Mouse (Mus musculus) olfactory bulb, adult 2 months (tissue): ENCODE results near the gene Dynll1. TPM values are rescaled to one million over a fixed set of nuclear protein-coding genes. Genes with fewer than 3 reads are reported as not detected.
A peak's percentile ranks its signal among the peaks of the same experiment; 100 is the strongest.

ENCODE experiments used
- H3K27ac ChIP-seq: fragments of 200-500 bp; 2 replicates; pipeline ENCODE4 v1.5.1; 2012; ENCODE audit warnings: low read depth, low read length; ENCODE audit not compliant: insufficient read depth
- H3K4me1 ChIP-seq: fragments of 200-500 bp; 2 replicates; pipeline ENCODE4 v1.6.1; 2012; ENCODE audit warnings: low read length; ENCODE audit not compliant: control insufficient read depth, insufficient read depth
- H3K4me3 ChIP-seq: fragments of 200-500 bp; 2 replicates; pipeline ENCODE4 v1.5.1; 2012; ENCODE audit warnings: mild to moderate bottlenecking, low read depth, low read length, moderate library complexity; ENCODE audit not compliant: insufficient read depth
- CTCF ChIP-seq: fragments of 200-500 bp; IDR thresholded peaks from 2 replicates; pipeline ENCODE4 v1.5.1; 2012; ENCODE audit warnings: low read depth, mild to moderate bottlenecking, low read length, moderate library complexity; ENCODE audit not compliant: insufficient read depth
- POLR2A ChIP-seq: fragments of 200-500 bp; IDR thresholded peaks from 2 replicates; pipeline ENCODE4 v1.6.1; 2012; ENCODE audit warnings: mild to moderate bottlenecking, low read depth, low read length, moderate library complexity; ENCODE audit not compliant: insufficient read depth
- WGBS: fragments of 180-500 bp; shearing (Covaris S2); methylation state at CpG from one replicate; pipeline ENCODE4 v1.1.7; 2018; 5-methylcytosine and 5-hydroxymethylcytosine counted together
- polyA plus RNA-seq: library from polyadenylated mRNA; stranded (reverse); fragments of >200 nt; gene quantifications from 2 replicates; pipeline ENCODE4 v1.2.4, GENCODE M21; 2012; ENCODE audit warnings: low replicate concordance; ENCODE audit not compliant: missing spikeins, insufficient read depth, insufficient read length

Gene Dynll1
- polyA plus RNA-seq, 1 experiment = 797 TPM

- TF ChIP-seq CTCF (no peak), POLR2A (no peak)
- H3K4me1 ChIP-seq = peaks cover 14% of the 10 kb centered on the region
- H3K27ac ChIP-seq = no peak overlapping the region
- 62% methylated on average over 9 of the region's 9 CpGs for WGBS
- H3K4me3 ChIP-seq = no peak overlapping the region
Measured at GRCm38 (mm10) chr5:115330955-115331354, 30.2 kb upstream of the Dynll1 start.

GRCm38 (mm10) chr5:115327610-115328548 is 27.1 kb upstream of the Dynll1 start:
- H3K27ac ChIP-seq = 0 out of 2 replicates have a peak overlapping the region, but pooled peaks have one; percentile 23
- peaks cover 14% of the 10 kb centered on the region for H3K4me1 ChIP-seq
- no peak for TF ChIP-seq POLR2A
- TF ChIP-seq CTCF = no peak
- under 1% methylated on average over 53 of the region's 55 CpGs for WGBS
- peak overlapping the region; percentile 57 for H3K4me3 ChIP-seq

GRCm38 (mm10) chr5:115326875-115327609 is 26.2 kb upstream of the Dynll1 start, which contains the start of gene Srsf9:
TSS of gene Srsf9 (plus strand) at chr5:115327177.
- no peak for TF ChIP-seq CTCF
- peak; percentile 81 for TF ChIP-seq POLR2A
- under 1% methylated on average over 90 of the region's 97 CpGs for WGBS
- Histone ChIP-seq H3K4me3 (peak within 1 kb of the TSS; percentile 57), H3K4me1 (peaks cover 14% of the 10 kb centered on the region), H3K27ac (peak within 1 kb of the TSS; percentile 95)

GRCm38 (mm10) chr5:115326256-115326831 is 25.5 kb upstream of the Dynll1 start:
- H3K27ac ChIP-seq = peak overlapping the region; percentile 40
- WGBS = 22% methylated on average over 11 of the region's 11 CpGs
- H3K4me1 ChIP-seq = peaks cover 14% of the 10 kb centered on the region
- H3K4me3 ChIP-seq = peak overlapping the region; percentile 57
- no peak for TF ChIP-seq CTCF
- no peak for TF ChIP-seq POLR2A

- Histone ChIP-seq H3K4me1 (peaks cover 25% of the 10 kb centered on the region), H3K4me3 (peak overlapping the region; percentile 45), H3K27ac (peak overlapping the region; percentile 87)
- TF ChIP-seq CTCF (0 out of 2 replicates have a peak, but pooled peaks have one; percentile 14), POLR2A (0 out of 2 replicates have a peak, but pooled peaks have one; percentile 44)
- 1% methylated on average over 22 of the region's 22 CpGs for WGBS
Measured at GRCm38 (mm10) chr5:115319004-115319940, 18.5 kb upstream of the Dynll1 start.

GRCm38 (mm10) chr5:115317645-115318328 is 17.0 kb upstream of the Dynll1 start:
- no peak overlapping the region for H3K4me3 ChIP-seq
- 20% methylated on average over 10 of the region's 10 CpGs for WGBS

GRCm38 (mm10) chr5:115316968-115317644 is 16.3 kb upstream of the Dynll1 start:
- TF ChIP-seq CTCF (no peak), POLR2A (no peak)
- WGBS = 16% methylated on average over 14 of the region's 14 CpGs
- Histone ChIP-seq H3K27ac (peak overlapping the region; percentile 95), H3K4me3 (no peak overlapping the region), H3K4me1 (peaks cover 25% of the 10 kb centered on the region)

More at GRCm38 (mm10) chr5:115317645-115318328, 17.0 kb upstream of the Dynll1 start:
- TF ChIP-seq CTCF (no peak), POLR2A (no peak)
- Histone ChIP-seq H3K27ac (peak overlapping the region; percentile 95), H3K4me1 (peaks cover 25% of the 10 kb centered on the region)
